Mouse (Mus musculus): ENCODE data around the gene Clca3a2. TPM values are rescaled to one million over a fixed set of nuclear protein-coding genes. Genes with fewer than 3 reads are reported as not detected.
A peak's percentile ranks its signal among the peaks of the same experiment; 100 is the strongest.
"Not testable (repeated sequence)": the region's sequence is repeated elsewhere in the genome, so short reads cannot be mapped to it uniquely, and the experiment has no call there.

The Clca3a2 gene
- polyA plus RNA-seq (2012; rRNA removed) (not detected in 2 replicates), polyA plus RNA-seq (2014; fragmentation: Nextera tagmentation; extraction: Ambion mirVana) (not detected in 2 replicates)

DNA sequence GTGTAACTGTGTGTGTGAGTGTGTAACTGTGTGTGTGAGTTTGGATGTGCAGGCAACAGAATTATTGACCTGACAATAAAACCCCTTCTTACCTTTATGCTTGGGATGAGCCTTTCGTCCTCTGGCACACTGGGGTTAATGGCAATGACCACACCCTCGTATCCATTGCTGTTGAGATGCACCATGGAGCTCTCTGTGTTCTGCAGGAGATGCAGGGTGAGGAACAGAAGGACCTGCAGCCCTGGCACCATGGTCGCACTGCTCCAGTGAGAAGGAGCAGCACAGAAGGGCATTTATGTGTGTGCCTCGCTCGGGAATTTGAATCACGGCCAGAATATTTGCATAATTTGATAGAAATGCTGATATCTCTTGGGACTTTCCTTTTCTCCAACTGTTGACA lies at the start of gene Clca3a2:
Gene Clca3a2, minus strand, starts transcription at position 276 of the 400 bp plus-strand sequence.
- 62% methylated on average over 6 of the region's 6 CpGs for WGBS (ENCODE audit: insufficient replicate concordance)
- not testable (repeated sequence) for H3K9ac ChIP-seq (replicated peaks); ATAC-seq (ENCODE audit: insufficient read depth)

DNA sequence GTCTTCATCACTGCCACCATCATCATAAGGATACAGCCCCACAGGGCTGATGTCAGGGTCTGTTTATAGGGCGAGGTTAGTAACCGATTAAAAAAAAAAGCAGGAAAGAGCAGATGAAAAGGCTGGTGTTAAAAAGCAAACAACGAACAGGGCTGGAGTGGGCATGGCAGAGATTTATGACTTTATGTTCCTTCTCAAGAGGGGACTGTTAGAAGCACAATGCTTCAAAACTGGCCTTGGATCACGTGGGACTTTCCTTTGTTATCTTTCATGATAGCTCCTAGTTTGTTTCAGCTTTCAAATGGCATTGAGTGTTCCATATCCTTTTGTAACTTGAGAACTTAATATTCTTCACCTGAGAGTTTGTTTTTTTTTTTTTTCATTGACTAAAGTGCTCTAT lies 30.3 kb upstream of the Clca3a2 start:
- Histone ChIP-seq H3K4me1 (replicated peaks; ENCODE audit: control insufficient read depth in 2 of 2, insufficient read depth in 2 of 2, low read length in 1 of 2) (no peaks in the 10 kb centered on the region), H3K27ac (no peak overlapping the region), H3K4me2 (ENCODE audit: low read depth) (no peak overlapping the region), H3K27me3 (ENCODE audit: control insufficient read depth, insufficient read depth, low read length) (no peaks in the 10 kb centered on the region), H3K36me3 (replicated peaks; ENCODE audit: control insufficient read depth, insufficient read depth, low read depth) (no peaks in the 10 kb centered on the region), H3K9me3 (ENCODE audit: control insufficient read depth, low read length) (no peaks in the 10 kb centered on the region), H3K4me3 (ENCODE audit: insufficient read depth in 1 of 2, low read depth in 2 of 2, low read length in 2 of 2) (no peak overlapping the region), H3K9ac (replicated peaks) (no peak overlapping the region)
- ATAC-seq (ENCODE audit: insufficient read depth) (no peak), DNase-seq (ENCODE audit: low read depth in 3 of 3, low spot score in 3 of 3) (no peak)
- TF ChIP-seq CTCF (IDR thresholded peaks at IDR 0.05; ENCODE audit: low read depth): no peak
- no peak for TF ChIP-seq EP300 (IDR thresholded peaks at IDR 0.05; ENCODE audit: low read depth)
- WGBS (ENCODE audit: insufficient replicate concordance): 39% methylated on average over 4 of the region's 4 CpGs

More for the DNA sequence above, at the start of gene Clca3a2:
- H3K4me3 ChIP-seq (ENCODE audit: insufficient read depth in 1 of 2, low read depth in 2 of 2, low read length in 2 of 2); H3K9me3 ChIP-seq (ENCODE audit: control insufficient read depth, low read length); H3K4me1 ChIP-seq (replicated peaks; ENCODE audit: control insufficient read depth in 2 of 2, insufficient read depth in 2 of 2, low read length in 1 of 2); H3K27ac ChIP-seq; H3K36me3 ChIP-seq (replicated peaks; ENCODE audit: control insufficient read depth, insufficient read depth, low read depth); H3K4me2 ChIP-seq (ENCODE audit: low read depth); H3K27me3 ChIP-seq (ENCODE audit: control insufficient read depth, insufficient read depth, low read length); DNase-seq (ENCODE audit: low read depth in 3 of 3, low spot score in 3 of 3): not testable (repeated sequence)

DNA sequence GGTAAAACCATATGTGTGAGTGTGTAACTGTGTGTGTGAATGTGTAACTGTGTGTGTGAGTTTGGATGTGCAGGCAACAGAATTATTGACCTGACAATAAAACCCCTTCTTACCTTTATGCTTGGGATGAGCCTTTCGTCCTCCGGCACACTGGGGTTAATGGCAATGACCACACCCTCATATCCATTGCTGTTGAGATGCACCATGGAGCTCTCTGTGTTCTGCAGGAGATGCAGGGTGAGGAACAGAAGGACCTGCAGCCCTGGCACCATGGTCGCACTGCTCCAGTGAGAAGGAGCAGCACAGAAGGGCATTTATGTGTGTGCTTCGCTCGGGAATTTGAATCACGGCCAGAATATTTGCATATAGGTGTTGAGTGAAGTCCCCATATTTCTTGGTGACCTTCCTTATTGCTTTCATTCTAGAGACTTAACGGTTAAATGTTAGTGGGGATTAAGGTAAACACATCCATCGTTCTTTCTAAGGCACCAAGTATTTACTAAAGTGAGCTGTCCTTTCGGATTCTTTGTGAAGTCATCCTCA lies 29.8 kb upstream of the Clca3a2 start, which contains the start of gene Clca3b:
Gene Clca3b, minus strand, starts transcription at position 344 of the 543 bp plus-strand sequence.
- H3K27me3 ChIP-seq (ENCODE audit: control insufficient read depth, insufficient read depth, low read length); H3K9me3 ChIP-seq (ENCODE audit: control insufficient read depth, low read length); H3K4me3 ChIP-seq (ENCODE audit: insufficient read depth in 1 of 2, low read depth in 2 of 2, low read length in 2 of 2); H3K4me1 ChIP-seq (replicated peaks; ENCODE audit: control insufficient read depth in 2 of 2, insufficient read depth in 2 of 2, low read length in 1 of 2); ATAC-seq (ENCODE audit: insufficient read depth); H3K9ac ChIP-seq (replicated peaks); H3K27ac ChIP-seq; H3K4me2 ChIP-seq (ENCODE audit: low read depth); DNase-seq (ENCODE audit: low read depth in 3 of 3, low spot score in 3 of 3); H3K36me3 ChIP-seq (replicated peaks; ENCODE audit: control insufficient read depth, insufficient read depth, low read depth): not testable (repeated sequence)
- WGBS (ENCODE audit: insufficient replicate concordance): 67% methylated on average over 9 of the region's 9 CpGs

DNA sequence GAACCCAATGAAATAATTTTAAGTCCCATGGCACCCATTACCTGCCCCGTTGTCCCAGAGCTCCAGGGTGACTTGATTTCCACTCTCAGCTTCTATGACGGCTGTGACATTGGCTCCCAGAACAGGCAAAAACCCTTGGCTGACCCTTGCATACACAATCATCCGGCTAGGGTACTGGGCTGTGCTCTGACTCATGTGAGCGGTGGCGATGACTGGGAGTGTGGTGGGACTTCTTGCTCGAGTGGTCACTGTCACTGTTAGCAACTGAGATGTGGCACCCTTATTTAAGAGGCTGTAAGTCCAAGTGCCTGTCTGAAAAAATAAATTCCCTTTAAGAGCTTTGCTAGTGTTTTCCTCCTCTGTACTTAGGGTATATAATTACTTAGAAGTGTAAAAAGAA lies 8.0 kb upstream of the Clca3a2 start:
- Histone ChIP-seq H3K4me1 (replicated peaks; ENCODE audit: control insufficient read depth in 2 of 2, insufficient read depth in 2 of 2, low read length in 1 of 2) (no peaks in the 10 kb centered on the region), H3K9ac (replicated peaks) (no peak overlapping the region), H3K27ac (no peak overlapping the region), H3K4me2 (ENCODE audit: low read depth) (no peak overlapping the region), H3K4me3 (ENCODE audit: insufficient read depth in 1 of 2, low read depth in 2 of 2, low read length in 2 of 2) (no peak overlapping the region), H3K36me3 (replicated peaks; ENCODE audit: control insufficient read depth, insufficient read depth, low read depth) (no peaks in the 10 kb centered on the region), H3K9me3 (ENCODE audit: control insufficient read depth, low read length) (no peaks in the 10 kb centered on the region), H3K27me3 (ENCODE audit: control insufficient read depth, insufficient read depth, low read length) (no peaks in the 10 kb centered on the region)
- no peak for ATAC-seq (ENCODE audit: insufficient read depth)
- 61% methylated on average over 6 of the region's 6 CpGs for WGBS (ENCODE audit: insufficient replicate concordance)
- DNase-seq (ENCODE audit: low read depth in 3 of 3, low spot score in 3 of 3): no peak
- TF ChIP-seq CTCF (IDR thresholded peaks at IDR 0.05; ENCODE audit: low read depth): no peak
- TF ChIP-seq EP300 (IDR thresholded peaks at IDR 0.05; ENCODE audit: low read depth): no peak

DNA sequence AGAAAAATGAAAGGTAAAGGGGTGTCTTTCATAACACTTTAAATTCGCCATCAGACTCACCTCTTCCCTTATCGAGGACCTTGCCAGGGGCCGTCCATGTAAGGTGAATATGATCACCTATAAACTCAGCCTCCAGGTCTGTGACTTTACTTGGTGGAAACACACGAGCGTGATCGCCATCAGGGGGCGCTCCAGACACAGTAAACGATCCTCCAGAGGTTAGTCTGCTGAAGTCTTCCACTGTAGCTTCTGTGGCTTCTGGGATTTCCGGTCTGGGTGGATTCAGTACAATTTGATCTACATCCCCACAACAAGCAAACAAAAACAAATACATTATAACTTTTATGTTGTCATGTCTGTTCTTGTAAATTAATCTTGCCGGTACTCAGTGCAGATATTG lies 5.9 kb upstream of the Clca3a2 start:
- H3K4me1 ChIP-seq (replicated peaks; ENCODE audit: control insufficient read depth in 2 of 2, insufficient read depth in 2 of 2, low read length in 1 of 2): no peaks in the 10 kb centered on the region
- peak; percentile 58; the same call in 1 of the 2 replicates for ATAC-seq (ENCODE audit: insufficient read depth)
- no peak overlapping the region for H3K4me2 ChIP-seq (ENCODE audit: low read depth)
- no peak overlapping the region for H3K27ac ChIP-seq
- no peaks in the 10 kb centered on the region for H3K36me3 ChIP-seq (replicated peaks; ENCODE audit: control insufficient read depth, insufficient read depth, low read depth)
- no peaks in the 10 kb centered on the region for H3K27me3 ChIP-seq (ENCODE audit: control insufficient read depth, insufficient read depth, low read length)
- 11% methylated on average over 10 of the region's 10 CpGs for WGBS (ENCODE audit: insufficient replicate concordance)
- peak; percentile 26 to 34 (median 26) for DNase-seq (ENCODE audit: low read depth in 3 of 3, low spot score in 3 of 3)
- no peaks in the 10 kb centered on the region for H3K9me3 ChIP-seq (ENCODE audit: control insufficient read depth, low read length)
- peak; percentile 73 for TF ChIP-seq CTCF (IDR thresholded peaks at IDR 0.05; ENCODE audit: low read depth)
- TF ChIP-seq EP300 (IDR thresholded peaks at IDR 0.05; ENCODE audit: low read depth): no peak
- H3K9ac ChIP-seq (replicated peaks): no peak overlapping the region
- no peak overlapping the region for H3K4me3 ChIP-seq (ENCODE audit: insufficient read depth in 1 of 2, low read depth in 2 of 2, low read length in 2 of 2)
